Mouse (Mus musculus) midbrain, embryonic 15.5 days (tissue): Measurements from ENCODE around the gene Parva. TPM values are rescaled to one million over a fixed set of nuclear protein-coding genes. Genes with fewer than 3 reads are reported as not detected.

Experiments used
- polyA plus RNA-seq: library from polyadenylated mRNA; unstranded; fragments of >200 nt; fragmentation: Nextera tagmentation; extraction: Ambion mirVana; gene quantifications from 2 replicates; pipeline ENCODE4 v1.2.1, GENCODE M21; 2015

The Parva gene
- polyA plus RNA-seq, 1 experiment from 2014 or later, result 25.7 TPM

Other genes with a start within 250 kb of the Parva start
- 2.7 and 2.8 TPM in 2 replicates for gene Mical2, start 201.6 kb upstream of the Parva start, polyA plus RNA-seq